Mouse (Mus musculus): Measurements from ENCODE around the gene Traf3ip3. TPM values are rescaled to one million over a fixed set of nuclear protein-coding genes. Genes with fewer than 3 reads are reported as not detected.

Traf3ip3 gene
- total RNA-seq, 2 experiments from 2014 or later: 1.1 to 1.3 TPM

Other genes with a start within 250 kb of the Traf3ip3 start
- 10 to 100 TPM; 27.2 to 29.0 TPM for gene Syt14, start 165.9 kb downstream of the Traf3ip3 start, total RNA-seq (2021)
- gene Diexf, start 71.4 kb downstream of the Traf3ip3 start, total RNA-seq (2021): 10 to 100 TPM; 23.4 to 27.5 TPM
- gene Irf6, start 48.6 kb downstream of the Traf3ip3 start, total RNA-seq (2021): under 1 TPM; 0.42 to 0.96 TPM
- 1 to 10 TPM; 4.4 to 5.6 TPM for gene A130010J15Rik, start 33.7 kb downstream of the Traf3ip3 start, total RNA-seq (2021)
- 1 to 10 TPM in 1 of 2 experiments, under 1 TPM in 1; 0.56 to 2.8 TPM for gene Lamb3, start 6.0 kb upstream of the Traf3ip3 start, total RNA-seq (2021)
- 10 to 100 TPM; 45.1 to 47.1 TPM for gene Hsd11b1, start 62.4 kb upstream of the Traf3ip3 start, total RNA-seq (2021)
- gene G0s2, start 71.5 kb upstream of the Traf3ip3 start, total RNA-seq (2021): 10 to 100 TPM in 1 of 2 experiments, 1 to 10 TPM in 1; 6.7 to 10.2 TPM
- 10 to 100 TPM; 23.5 to 26.6 TPM for gene Camk1g, start 168.6 kb upstream of the Traf3ip3 start, total RNA-seq (2021)

Data from layer of hippocampus, postnatal 36 days (tissue).